Mouse (Mus musculus): ENCODE measurements around the gene Pip5k1c. TPM values are rescaled to one million over a fixed set of nuclear protein-coding genes. Genes with fewer than 3 reads are reported as not detected.

Pip5k1c gene
- polyA plus RNA-seq (2012; rRNA removed): 288 and 314 TPM in 2 replicates

DNA sequence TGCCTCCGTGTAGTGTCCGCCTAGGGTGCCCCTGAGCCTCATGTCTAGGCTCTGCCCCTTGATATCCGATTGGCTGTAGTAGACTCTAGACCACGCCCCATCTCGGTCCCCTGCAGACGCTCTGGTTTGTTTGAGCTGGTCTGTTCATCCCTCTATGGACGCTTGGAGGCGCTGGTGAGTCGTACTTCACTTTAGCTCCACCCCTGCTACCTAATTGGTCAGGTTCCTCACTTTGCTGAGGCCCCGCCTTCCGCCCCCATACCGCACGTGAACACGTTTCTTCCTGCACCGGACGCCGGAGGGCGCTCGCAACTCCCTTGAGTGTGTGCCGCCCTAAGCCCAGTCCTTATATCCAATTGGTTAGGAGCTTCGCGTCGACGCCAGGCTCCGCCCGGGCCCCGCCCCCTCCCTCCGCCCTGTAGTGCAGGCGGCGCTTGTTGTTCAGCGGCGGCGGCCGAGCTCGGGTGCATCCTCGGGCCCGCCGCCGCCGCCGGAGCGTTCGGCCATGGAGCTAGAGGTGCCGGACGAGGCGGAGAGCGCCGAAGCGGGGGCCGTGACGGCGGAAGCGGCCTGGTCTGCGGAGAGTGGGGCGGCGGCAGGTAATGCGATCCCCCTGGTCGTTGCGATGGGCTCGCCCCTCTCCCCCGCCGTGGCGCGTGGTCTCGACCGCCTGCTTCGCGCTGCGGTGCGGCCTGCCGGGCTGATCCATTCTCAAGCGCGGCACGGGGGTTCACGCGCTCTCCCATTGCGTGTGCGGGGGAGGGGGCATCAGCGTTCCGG lies at the start of gene Pip5k1c:
Gene Pip5k1c (plus strand): TSS at position 410 of the 780 bp plus-strand sequence.
- H3K27me3 ChIP-seq (ENCODE audit: control insufficient read depth, insufficient read depth, low read length): no peaks in the 10 kb centered on the region
- H3K27ac ChIP-seq (ENCODE audit: insufficient read depth, low read length): peak within 1 kb of the TSS; percentile 87
- TF ChIP-seq CTCF (IDR thresholded peaks at IDR 0.05; ENCODE audit: borderline replicate concordance, insufficient read depth, low read depth, low read length) (peak; percentile 79), POLR2A (IDR thresholded peaks at IDR 0.05; ENCODE audit: borderline replicate concordance, insufficient read depth, low read length) (peak; percentile 84)
- peaks cover 29% of the 10 kb centered on the region for H3K4me1 ChIP-seq (ENCODE audit: control insufficient read depth, insufficient read depth, low read length)
- peak; percentile 100 for DNase-seq
- H3K4me3 ChIP-seq (replicated peaks; ENCODE audit: insufficient read depth, low read depth, low read length): peak within 1 kb of the TSS; percentile 71
- under 1% methylated on average over 80 of the region's 80 CpGs for WGBS

DNA sequence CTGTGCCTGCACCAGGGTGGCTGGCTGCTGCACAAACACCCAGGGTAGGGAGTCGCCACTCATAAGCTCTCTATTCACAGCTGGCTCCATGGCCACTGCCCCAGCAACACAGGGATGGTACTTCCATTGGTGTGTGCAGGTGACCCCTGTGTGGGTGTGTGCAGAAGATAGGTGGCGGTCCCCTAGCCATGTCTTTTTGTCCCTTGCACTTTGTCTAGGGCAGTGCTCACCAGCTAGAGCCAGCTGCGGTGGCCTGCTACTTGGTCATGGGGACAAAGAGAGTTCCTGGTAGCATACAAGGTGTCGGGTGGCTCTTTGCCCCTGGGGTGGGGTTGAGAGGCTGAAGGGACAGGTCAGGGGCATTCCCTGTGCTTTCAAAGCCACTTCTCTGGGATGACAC lies 48.6 kb upstream of the Pip5k1c start:
- TF ChIP-seq POLR2A (IDR thresholded peaks at IDR 0.05; ENCODE audit: borderline replicate concordance, insufficient read depth, low read length): no peak
- TF ChIP-seq CTCF (IDR thresholded peaks at IDR 0.05; ENCODE audit: borderline replicate concordance, insufficient read depth, low read depth, low read length): no peak
- WGBS: 75% methylated on average over 4 of the region's 4 CpGs
- no peak for DNase-seq
- Histone ChIP-seq H3K27me3 (ENCODE audit: control insufficient read depth, insufficient read depth, low read length) (no peaks in the 10 kb centered on the region), H3K27ac (ENCODE audit: insufficient read depth, low read length) (no peak overlapping the region), H3K4me1 (ENCODE audit: control insufficient read depth, insufficient read depth, low read length) (peaks cover 3% of the 10 kb centered on the region), H3K4me3 (replicated peaks; ENCODE audit: insufficient read depth, low read depth, low read length) (no peak overlapping the region)

- TF ChIP-seq CTCF (IDR thresholded peaks at IDR 0.05; ENCODE audit: borderline replicate concordance, insufficient read depth, low read depth, low read length): peak; percentile 94
- TF ChIP-seq POLR2A (IDR thresholded peaks at IDR 0.05; ENCODE audit: borderline replicate concordance, insufficient read depth, low read length): no peak
- no peaks in the 10 kb centered on the region for H3K27me3 ChIP-seq (ENCODE audit: control insufficient read depth, insufficient read depth, low read length)
- peak; percentile 76 to 90 for DNase-seq
- no peak overlapping the region for H3K4me3 ChIP-seq (replicated peaks; ENCODE audit: insufficient read depth, low read depth, low read length)
- WGBS: 7% methylated on average over 17 of the region's 17 CpGs
- no peak overlapping the region for H3K27ac ChIP-seq (ENCODE audit: insufficient read depth, low read length)
- peaks cover 3% of the 10 kb centered on the region for H3K4me1 ChIP-seq (ENCODE audit: control insufficient read depth, insufficient read depth, low read length)
Measured at GRCm38 (mm10) chr10:81244595-81244994, 48.2 kb upstream of the Pip5k1c start.

DNA sequence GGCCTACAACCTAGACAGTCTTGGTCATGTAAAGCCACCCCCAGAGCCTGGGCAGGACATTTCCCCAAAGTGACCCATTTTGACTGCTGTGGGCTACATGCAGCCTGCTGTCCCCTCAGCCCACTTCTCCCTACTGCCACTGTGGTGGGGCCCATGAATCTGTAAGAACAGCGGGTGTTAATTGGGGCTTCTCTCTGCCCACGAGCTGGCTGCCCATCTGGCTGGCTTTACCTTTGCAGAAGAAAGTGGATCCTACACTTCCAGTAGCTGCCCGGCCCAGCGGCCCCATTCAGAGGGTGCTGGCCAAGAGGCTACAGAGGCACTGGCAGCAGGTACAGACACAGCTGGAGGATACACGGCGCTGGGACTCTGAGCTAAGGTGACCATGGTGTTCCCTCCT lies 47.6 kb upstream of the Pip5k1c start:
- peaks cover 3% of the 10 kb centered on the region for H3K4me1 ChIP-seq (ENCODE audit: control insufficient read depth, insufficient read depth, low read length)
- no peak overlapping the region for H3K27ac ChIP-seq (ENCODE audit: insufficient read depth, low read length)
- 71% methylated on average over 6 of the region's 6 CpGs for WGBS
- DNase-seq: no peak
- TF ChIP-seq POLR2A (IDR thresholded peaks at IDR 0.05; ENCODE audit: borderline replicate concordance, insufficient read depth, low read length) (no peak), CTCF (IDR thresholded peaks at IDR 0.05; ENCODE audit: borderline replicate concordance, insufficient read depth, low read depth, low read length) (no peak)
- no peak overlapping the region for H3K4me3 ChIP-seq (replicated peaks; ENCODE audit: insufficient read depth, low read depth, low read length)
- H3K27me3 ChIP-seq (ENCODE audit: control insufficient read depth, insufficient read depth, low read length): no peaks in the 10 kb centered on the region

- TF ChIP-seq CTCF (IDR thresholded peaks at IDR 0.05; ENCODE audit: borderline replicate concordance, insufficient read depth, low read depth, low read length): no peak
- 96% methylated on average over 2 of the region's 2 CpGs for WGBS
- no peak overlapping the region for H3K4me3 ChIP-seq (replicated peaks; ENCODE audit: insufficient read depth, low read depth, low read length)
- no peak for DNase-seq
- H3K27ac ChIP-seq (ENCODE audit: insufficient read depth, low read length): no peak overlapping the region
- peaks cover 3% of the 10 kb centered on the region for H3K4me1 ChIP-seq (ENCODE audit: control insufficient read depth, insufficient read depth, low read length)
- H3K27me3 ChIP-seq (ENCODE audit: control insufficient read depth, insufficient read depth, low read length): no peaks in the 10 kb centered on the region
Measured at GRCm38 (mm10) chr10:81247804-81248203, 45.0 kb upstream of the Pip5k1c start.

DNA sequence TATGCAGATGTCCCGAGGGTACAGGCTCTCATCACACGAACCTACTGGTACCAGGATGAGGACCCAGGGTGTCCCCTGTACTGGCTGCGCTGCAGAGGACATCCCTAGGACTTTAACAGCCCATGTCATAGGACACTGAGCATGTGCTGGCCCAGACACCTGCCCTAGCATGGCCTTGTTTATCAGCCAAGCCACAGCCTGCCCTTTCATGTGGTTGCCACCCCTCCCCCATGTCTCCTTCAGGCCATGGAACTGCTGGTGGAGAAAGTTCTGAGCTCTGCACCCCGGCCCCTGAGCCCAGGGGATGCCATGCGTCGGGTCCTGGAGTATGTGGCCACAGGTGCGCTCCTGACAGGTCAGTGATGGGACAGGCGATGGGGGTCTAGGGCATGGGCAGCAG lies 43.3 kb upstream of the Pip5k1c start:
- no peak for DNase-seq
- WGBS: 82% methylated on average over 8 of the region's 8 CpGs
- no peaks in the 10 kb centered on the region for H3K27me3 ChIP-seq (ENCODE audit: control insufficient read depth, insufficient read depth, low read length)
- peaks cover 1% of the 10 kb centered on the region for H3K4me1 ChIP-seq (ENCODE audit: control insufficient read depth, insufficient read depth, low read length)
- TF ChIP-seq CTCF (IDR thresholded peaks at IDR 0.05; ENCODE audit: borderline replicate concordance, insufficient read depth, low read depth, low read length) (no peak), POLR2A (IDR thresholded peaks at IDR 0.05; ENCODE audit: borderline replicate concordance, insufficient read depth, low read length) (no peak)
- no peak overlapping the region for H3K27ac ChIP-seq (ENCODE audit: insufficient read depth, low read length)
- no peak overlapping the region for H3K4me3 ChIP-seq (replicated peaks; ENCODE audit: insufficient read depth, low read depth, low read length)

- peak within 1 kb of the TSS; percentile 5 for H3K4me3 ChIP-seq (replicated peaks; ENCODE audit: insufficient read depth, low read depth, low read length)
- H3K27ac ChIP-seq (ENCODE audit: insufficient read depth, low read length): no peak within 1 kb of the TSS
- no peaks in the 10 kb centered on the region for H3K27me3 ChIP-seq (ENCODE audit: control insufficient read depth, insufficient read depth, low read length)
- no peak for TF ChIP-seq CTCF (IDR thresholded peaks at IDR 0.05; ENCODE audit: borderline replicate concordance, insufficient read depth, low read depth, low read length)
- 0 out of 2 replicates have a peak, but pooled peaks have one; percentile 21 for TF ChIP-seq POLR2A (IDR thresholded peaks at IDR 0.05; ENCODE audit: borderline replicate concordance, insufficient read depth, low read length)
- peaks cover 3% of the 10 kb centered on the region; the same call in 1 of the 2 replicates for H3K4me1 ChIP-seq (ENCODE audit: control insufficient read depth, insufficient read depth, low read length)
- 7% methylated on average over 43 of the region's 44 CpGs for WGBS
- DNase-seq: peak; percentile 79 to 81
Measured at GRCm38 (mm10) chr10:81252424-81253419, 40.0 kb upstream of the Pip5k1c start, which contains the start of gene Matk. Gene Matk, plus strand, starts transcription at chr10:81252935.

Data from cerebellum, adult 2 months (tissue).